Mouse (Mus musculus): ENCODE measurements at regions not wholly inside any gene's neighbourhood (a gene's known extent, or its start where the extent isn't known, plus 50 kb on each side); places are given as distances from the start of the nearest gene placed in this dataset.

GRCm38 (mm10) chr10:98790456-98790855 lies 123.8 kb upstream of the Atp2b1 start:
- H3K4me2 ChIP-seq (ENCODE audit: low read depth, low read length): no peak overlapping the region
- H3K27ac ChIP-seq (ENCODE audit: low read depth): no peak overlapping the region
- WGBS: 85% methylated on average over 3 of the region's 3 CpGs
- no peaks in the 10 kb centered on the region; the same call in 1 of the 2 replicates for H3K4me1 ChIP-seq (ENCODE audit: control insufficient read depth, insufficient read depth)
- H3K36me3 ChIP-seq (replicated peaks; ENCODE audit: control insufficient read depth, insufficient read depth, low read length): no peaks in the 10 kb centered on the region
- H3K27me3 ChIP-seq (ENCODE audit: control insufficient read depth, insufficient read depth, low read length): no peaks in the 10 kb centered on the region
- H3K4me3 ChIP-seq (ENCODE audit: low read depth, low read length): no peak overlapping the region
- no peak overlapping the region for H3K9ac ChIP-seq (replicated peaks; ENCODE audit: low read depth, low read length)
- no peaks in the 10 kb centered on the region for H3K9me3 ChIP-seq (replicated peaks; ENCODE audit: control insufficient read depth, low read length)
- TF ChIP-seq CTCF (IDR thresholded peaks at IDR 0.05; ENCODE audit: low read depth) (no peak), EP300 (IDR thresholded peaks at IDR 0.05; ENCODE audit: low read depth) (no peak)
- DNase-seq (ENCODE audit: low spot score) (no peak), ATAC-seq (ENCODE audit: insufficient read depth, low read depth) (no peak)

- H3K4me3 ChIP-seq (ENCODE audit: low read depth, low read length): no peak overlapping the region
- H3K4me1 ChIP-seq (ENCODE audit: control insufficient read depth, insufficient read depth): no peaks in the 10 kb centered on the region; the same call in 1 of the 2 replicates
- H3K4me2 ChIP-seq (ENCODE audit: low read depth, low read length): no peak overlapping the region
- no peaks in the 10 kb centered on the region for H3K36me3 ChIP-seq (replicated peaks; ENCODE audit: control insufficient read depth, insufficient read depth, low read length)
- TF ChIP-seq CTCF (IDR thresholded peaks at IDR 0.05; ENCODE audit: low read depth) (no peak), EP300 (IDR thresholded peaks at IDR 0.05; ENCODE audit: low read depth) (no peak)
- 78% methylated on average over 4 of the region's 4 CpGs for WGBS
- no peak overlapping the region for H3K9ac ChIP-seq (replicated peaks; ENCODE audit: low read depth, low read length)
- H3K27ac ChIP-seq (ENCODE audit: low read depth): no peak overlapping the region
- DNase-seq (ENCODE audit: low spot score): no peak
- no peak for ATAC-seq (ENCODE audit: insufficient read depth, low read depth)
- no peaks in the 10 kb centered on the region for H3K27me3 ChIP-seq (ENCODE audit: control insufficient read depth, insufficient read depth, low read length)
- no peaks in the 10 kb centered on the region for H3K9me3 ChIP-seq (replicated peaks; ENCODE audit: control insufficient read depth, low read length)
Measured at GRCm38 (mm10) chr10:98792019-98792741, 122.0 kb upstream of the Atp2b1 start.

- Histone ChIP-seq H3K9ac (replicated peaks; ENCODE audit: low read depth, low read length) (no peak overlapping the region), H3K9me3 (replicated peaks; ENCODE audit: control insufficient read depth, low read length) (no peaks in the 10 kb centered on the region), H3K36me3 (replicated peaks; ENCODE audit: control insufficient read depth, insufficient read depth, low read length) (no peaks in the 10 kb centered on the region), H3K27me3 (ENCODE audit: control insufficient read depth, insufficient read depth, low read length) (no peaks in the 10 kb centered on the region), H3K4me2 (ENCODE audit: low read depth, low read length) (no peak overlapping the region), H3K27ac (ENCODE audit: low read depth) (no peak overlapping the region), H3K4me3 (ENCODE audit: low read depth, low read length) (no peak overlapping the region), H3K4me1 (ENCODE audit: control insufficient read depth, insufficient read depth) (no peaks in the 10 kb centered on the region; the same call in 1 of the 2 replicates)
- TF ChIP-seq CTCF (IDR thresholded peaks at IDR 0.05; ENCODE audit: low read depth) (no peak), EP300 (IDR thresholded peaks at IDR 0.05; ENCODE audit: low read depth) (no peak)
- DNase-seq (ENCODE audit: low spot score): no peak
- ATAC-seq (ENCODE audit: insufficient read depth, low read depth): no peak
- WGBS: 81% methylated on average over 9 of the region's 9 CpGs
Measured at GRCm38 (mm10) chr10:98793926-98794536, 120.2 kb upstream of the Atp2b1 start.

- WGBS: 78% methylated on average over 3 of the region's 3 CpGs
- Histone ChIP-seq H3K27me3 (ENCODE audit: control insufficient read depth, insufficient read depth, low read length) (no peaks in the 10 kb centered on the region), H3K9ac (replicated peaks; ENCODE audit: low read depth, low read length) (no peak overlapping the region), H3K9me3 (replicated peaks; ENCODE audit: control insufficient read depth, low read length) (no peaks in the 10 kb centered on the region), H3K27ac (ENCODE audit: low read depth) (no peak overlapping the region), H3K4me1 (ENCODE audit: control insufficient read depth, insufficient read depth) (no peaks in the 10 kb centered on the region; the same call in 1 of the 2 replicates), H3K4me2 (ENCODE audit: low read depth, low read length) (no peak overlapping the region), H3K36me3 (replicated peaks; ENCODE audit: control insufficient read depth, insufficient read depth, low read length) (no peaks in the 10 kb centered on the region), H3K4me3 (ENCODE audit: low read depth, low read length) (no peak overlapping the region)
- no peak for TF ChIP-seq EP300 (IDR thresholded peaks at IDR 0.05; ENCODE audit: low read depth)
- TF ChIP-seq CTCF (IDR thresholded peaks at IDR 0.05; ENCODE audit: low read depth): no peak
- ATAC-seq (ENCODE audit: insufficient read depth, low read depth): no peak
- no peak for DNase-seq (ENCODE audit: low spot score)
Measured at GRCm38 (mm10) chr10:98796016-98796415, 118.2 kb upstream of the Atp2b1 start.

GRCm38 (mm10) chr10:98798634-98799415 lies 115.4 kb upstream of the Atp2b1 start:
- no peak overlapping the region for H3K4me3 ChIP-seq (ENCODE audit: low read depth, low read length)
- no peak overlapping the region for H3K27ac ChIP-seq (ENCODE audit: low read depth)
- H3K9me3 ChIP-seq (replicated peaks; ENCODE audit: control insufficient read depth, low read length): no peaks in the 10 kb centered on the region
- DNase-seq (ENCODE audit: low spot score) (no peak), ATAC-seq (ENCODE audit: insufficient read depth, low read depth) (no peak)
- no peak overlapping the region for H3K4me2 ChIP-seq (ENCODE audit: low read depth, low read length)
- no peaks in the 10 kb centered on the region for H3K27me3 ChIP-seq (ENCODE audit: control insufficient read depth, insufficient read depth, low read length)
- WGBS: 71% methylated on average over 6 of the region's 6 CpGs
- H3K36me3 ChIP-seq (replicated peaks; ENCODE audit: control insufficient read depth, insufficient read depth, low read length): no peaks in the 10 kb centered on the region
- no peak overlapping the region for H3K9ac ChIP-seq (replicated peaks; ENCODE audit: low read depth, low read length)
- TF ChIP-seq EP300 (IDR thresholded peaks at IDR 0.05; ENCODE audit: low read depth) (no peak), CTCF (IDR thresholded peaks at IDR 0.05; ENCODE audit: low read depth) (no peak)
- no peaks in the 10 kb centered on the region; the same call in 1 of the 2 replicates for H3K4me1 ChIP-seq (ENCODE audit: control insufficient read depth, insufficient read depth)

Data from heart, postnatal 0 days (tissue).